Mouse (Mus musculus) kidney, postnatal 0 days (tissue): ENCODE data around the gene Mtmr12. TPM values are rescaled to one million over a fixed set of nuclear protein-coding genes. Genes with fewer than 3 reads are reported as not detected.

ENCODE experiments used
- ATAC-seq: fragments of 200-750 bp; cut with Nextera tagmentation; replicated peaks from 2 replicates; pipeline ENCODE4 v1.8.0; 2017; ENCODE audit warnings: low read depth, moderate number of reproducible peaks, moderate TSS enrichment, moderate library complexity; ENCODE audit not compliant: low FRiP score
- DNase-seq: peaks from one replicate; pipeline ENCODE4 v3.0.0-alpha.2; 2016; ENCODE audit warnings: low spot score
- H3K27ac ChIP-seq: fragments of 300-500 bp; sonication (generic); 2 replicates; pipeline ENCODE4 v1.5.1; 2014; ENCODE audit warnings: mild to moderate bottlenecking
- H3K27me3 ChIP-seq: fragments of 300-500 bp; sonication (generic); 2 replicates; pipeline ENCODE4 v1.6.1; 2014; ENCODE audit warnings: low read length, mixed read lengths; ENCODE audit not compliant: insufficient read depth
- H3K36me3 ChIP-seq: fragments of 300-500 bp; sonication (generic); 2 replicates; pipeline ENCODE4 v1.6.1; 2014; ENCODE audit warnings: low read length, mixed read lengths; ENCODE audit not compliant: insufficient read depth
- H3K4me1 ChIP-seq: fragments of 300-500 bp; sonication (generic); replicated peaks from 2 replicates; pipeline ENCODE4 v1.6.1; 2014; ENCODE audit warnings: antibody characterized with exemption, low read length, mixed read lengths; ENCODE audit not compliant: insufficient read depth
- H3K4me2 ChIP-seq: fragments of 300-500 bp; sonication (generic); 2 replicates; pipeline ENCODE4 v1.6.1; 2014; ENCODE audit warnings: mild to moderate bottlenecking, low read length, moderate library complexity, mixed read lengths
- H3K4me3 ChIP-seq: fragments of 300-500 bp; sonication (generic); replicated peaks from 2 replicates; pipeline ENCODE4 v1.5.1; 2014; ENCODE audit warnings: low read depth, low read length
- H3K9ac ChIP-seq: fragments of 300-500 bp; sonication (generic); 2 replicates; pipeline ENCODE4 v1.6.1; 2014; ENCODE audit warnings: low read depth, low read length
- H3K9me3 ChIP-seq: fragments of 300-500 bp; sonication (generic); replicated peaks from 2 replicates; pipeline ENCODE4 v1.6.1; 2016; ENCODE audit warnings: low read length, inconsistent platforms, mixed read lengths
- CTCF ChIP-seq: IDR thresholded peaks from 2 replicates; pipeline ENCODE4 v1.5.1; 2016; ENCODE audit warnings: antibody characterized with exemption, low read depth, mild to moderate bottlenecking, moderate library complexity
- WGBS: fragments of 180-500 bp; shearing (Covaris S2); extraction: QIAGEN DNeasy Blood & Tissue Kit; methylation state at CpG from one replicate; pipeline ENCODE4 v1.1.7; 2014; 5-methylcytosine and 5-hydroxymethylcytosine counted together
- polyA plus RNA-seq: library from polyadenylated mRNA; unstranded; fragments of >200 nt; fragmentation: Nextera tagmentation; extraction: Ambion mirVana; gene quantifications from 2 replicates; pipeline ENCODE4 v1.2.1, GENCODE M21; 2015

Mtmr12 gene
- polyA plus RNA-seq, 1 experiment from 2014 or later, result 12.5 TPM

DNA sequence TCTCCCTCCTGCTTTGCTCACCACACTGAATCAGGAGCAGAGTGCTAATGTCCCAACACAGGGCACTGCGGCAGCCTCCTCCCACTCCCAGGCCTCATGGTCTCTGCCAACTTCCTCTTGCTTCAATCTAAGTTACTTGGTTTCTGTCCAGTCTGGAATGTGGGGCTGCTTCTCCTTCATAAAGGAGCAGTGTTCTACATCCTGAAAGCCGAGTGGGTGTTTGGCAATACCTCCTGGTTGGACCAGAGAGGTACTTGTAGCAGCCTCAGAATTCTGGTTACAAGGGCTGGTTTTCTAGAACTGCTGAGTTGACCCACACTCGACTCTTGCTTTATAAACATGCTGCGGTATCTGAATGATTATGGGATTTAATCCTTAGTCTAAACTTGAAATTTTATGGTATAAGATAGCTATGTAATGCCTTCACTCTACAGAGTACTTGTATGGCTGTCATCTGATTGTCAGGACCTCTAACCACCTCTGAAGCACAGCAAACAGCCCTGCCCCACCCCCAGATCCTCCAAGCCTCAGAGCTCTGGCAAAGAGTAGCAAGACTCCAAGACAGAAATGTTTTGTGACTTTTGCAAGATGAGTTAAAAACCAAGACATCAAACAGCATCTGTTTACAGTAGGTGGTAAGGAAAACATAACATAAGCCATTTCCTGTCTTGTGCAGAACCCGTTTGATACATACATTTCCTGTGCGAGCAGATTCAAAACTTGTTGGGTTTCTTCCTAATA lies 80.1 kb downstream of the Mtmr12 start:
- no peak for TF ChIP-seq CTCF
- Histone ChIP-seq H3K9me3 (no peaks in the 10 kb centered on the region), H3K27me3 (no peaks in the 10 kb centered on the region), H3K4me3 (no peak overlapping the region), H3K9ac (no peak overlapping the region), H3K27ac (no peak overlapping the region), H3K4me1 (no peaks in the 10 kb centered on the region), H3K36me3 (no peaks in the 10 kb centered on the region), H3K4me2 (no peak overlapping the region)
- 73% methylated on average over 6 of the region's 6 CpGs for WGBS
- ATAC-seq (no peak), DNase-seq (no peak)

DNA sequence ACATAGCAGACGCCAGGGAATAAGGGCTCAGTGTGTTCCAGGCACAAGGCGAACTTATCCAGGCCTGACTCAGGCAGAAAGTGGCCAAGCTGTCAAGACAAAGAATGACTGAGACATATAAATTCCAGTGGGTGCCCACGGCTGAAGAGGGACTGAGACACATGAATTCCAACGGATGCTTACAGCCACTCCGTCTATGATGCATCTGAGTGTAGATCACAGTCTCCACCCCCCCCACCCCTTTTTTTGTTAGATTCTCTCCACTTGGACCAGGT lies 80.6 kb downstream of the Mtmr12 start:
- Histone ChIP-seq H3K9me3 (no peaks in the 10 kb centered on the region), H3K9ac (no peak overlapping the region), H3K4me2 (no peak overlapping the region), H3K36me3 (no peaks in the 10 kb centered on the region), H3K4me3 (no peak overlapping the region), H3K4me1 (no peaks in the 10 kb centered on the region), H3K27me3 (no peaks in the 10 kb centered on the region), H3K27ac (no peak overlapping the region)
- DNase-seq, result no peak
- WGBS, result 80% methylated on average over 5 of the region's 5 CpGs
- no peak for ATAC-seq
- no peak for TF ChIP-seq CTCF

GRCm38 (mm10) chr15:12290330-12290729 lies 85.5 kb downstream of the Mtmr12 start:
- Histone ChIP-seq H3K9ac (no peak overlapping the region), H3K36me3 (no peaks in the 10 kb centered on the region), H3K4me3 (no peak overlapping the region), H3K4me2 (no peak overlapping the region), H3K27ac (no peak overlapping the region), H3K4me1 (no peaks in the 10 kb centered on the region), H3K9me3 (no peaks in the 10 kb centered on the region), H3K27me3 (no peaks in the 10 kb centered on the region)
- no peak for DNase-seq
- TF ChIP-seq CTCF, result no peak
- WGBS, result 87% methylated on average over 7 of the region's 7 CpGs
- ATAC-seq, result no peak

DNA sequence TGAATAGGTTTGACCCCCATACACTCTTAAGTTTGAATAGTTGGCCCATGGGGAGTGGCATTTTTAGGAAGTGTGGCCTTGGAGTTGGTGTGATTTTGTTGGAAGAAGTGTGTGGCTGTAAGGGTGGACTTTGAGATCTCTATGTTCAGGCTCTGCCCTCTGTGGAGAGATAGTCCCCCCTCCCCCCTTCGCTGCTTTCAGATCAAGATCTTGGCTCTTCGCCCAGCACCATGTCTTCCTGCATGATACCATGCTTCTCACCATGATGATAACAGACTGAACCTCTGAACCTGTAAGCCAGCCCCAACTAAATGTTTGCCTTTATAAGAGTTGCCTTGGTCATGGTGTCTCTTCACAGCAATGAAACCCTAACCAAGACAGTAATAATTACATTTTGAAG lies 86.9 kb downstream of the Mtmr12 start:
- Histone ChIP-seq H3K4me1 (no peaks in the 10 kb centered on the region), H3K36me3 (no peaks in the 10 kb centered on the region), H3K27me3 (no peaks in the 10 kb centered on the region), H3K27ac (no peak overlapping the region), H3K9me3 (no peaks in the 10 kb centered on the region), H3K4me3 (no peak overlapping the region), H3K4me2 (no peak overlapping the region), H3K9ac (no peak overlapping the region)
- 79% methylated on average over 2 of the region's 2 CpGs for WGBS
- no peak for DNase-seq
- no peak for TF ChIP-seq CTCF
- ATAC-seq, result no peak

DNA sequence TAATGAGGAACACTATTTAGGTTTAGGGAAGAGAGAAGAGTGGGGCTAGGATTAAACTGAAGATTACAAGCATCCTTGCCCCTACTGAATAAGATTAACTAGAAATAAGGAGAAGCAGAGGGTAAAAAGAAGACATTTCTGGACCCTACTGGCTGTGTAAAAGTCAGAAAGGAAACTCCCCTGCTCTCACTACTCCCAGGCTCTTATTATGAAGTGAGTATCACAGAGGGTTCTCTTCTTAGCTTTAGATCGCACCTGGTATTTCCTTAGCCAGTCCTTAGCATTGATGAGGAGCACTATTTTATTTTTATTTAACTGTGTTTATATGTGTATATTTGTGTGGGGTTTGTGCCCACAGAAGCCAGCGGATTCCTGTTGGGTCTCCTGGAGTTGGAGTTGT lies 91.4 kb downstream of the Mtmr12 start:
- DNase-seq (no peak), ATAC-seq (no peak)
- no peak for TF ChIP-seq CTCF
- Histone ChIP-seq H3K27me3 (no peaks in the 10 kb centered on the region), H3K27ac (no peak overlapping the region), H3K9me3 (no peaks in the 10 kb centered on the region), H3K4me2 (no peak overlapping the region), H3K9ac (no peak overlapping the region), H3K4me3 (no peak overlapping the region), H3K36me3 (no peaks in the 10 kb centered on the region), H3K4me1 (no peaks in the 10 kb centered on the region)
- WGBS, result 60% methylated on average over 2 of the region's 2 CpGs

DNA sequence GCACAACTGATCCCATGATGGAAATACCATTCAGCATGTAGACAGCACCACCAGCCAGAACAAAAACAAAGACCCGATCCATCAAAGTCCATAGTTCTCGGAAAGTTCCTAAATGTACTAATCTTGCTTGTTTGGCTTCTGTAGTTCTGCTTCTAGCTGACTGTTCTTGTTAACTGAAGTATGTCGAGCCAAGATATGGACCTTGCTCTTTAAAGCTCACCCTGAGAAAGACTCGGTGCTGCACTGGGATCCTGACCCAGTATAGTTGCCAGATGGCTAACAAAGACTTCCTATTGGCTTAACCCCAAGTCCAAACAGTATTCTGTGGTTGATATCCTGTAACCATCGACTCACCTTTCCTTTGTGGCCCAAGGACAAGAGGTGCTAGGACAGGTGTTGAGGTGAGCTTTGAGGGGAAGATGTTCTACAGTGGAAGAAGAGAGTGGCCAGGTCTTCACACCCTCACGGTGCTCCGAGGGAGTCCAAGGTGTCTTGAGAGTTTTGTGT lies 93.5 kb downstream of the Mtmr12 start:
- WGBS, result 80% methylated on average over 7 of the region's 7 CpGs
- Histone ChIP-seq H3K9me3 (no peaks in the 10 kb centered on the region), H3K4me2 (no peak overlapping the region), H3K4me3 (no peak overlapping the region), H3K4me1 (no peaks in the 10 kb centered on the region), H3K36me3 (no peaks in the 10 kb centered on the region), H3K27ac (no peak overlapping the region), H3K9ac (no peak overlapping the region), H3K27me3 (no peaks in the 10 kb centered on the region)
- ATAC-seq (no peak), DNase-seq (no peak)
- TF ChIP-seq CTCF, result no peak

DNA sequence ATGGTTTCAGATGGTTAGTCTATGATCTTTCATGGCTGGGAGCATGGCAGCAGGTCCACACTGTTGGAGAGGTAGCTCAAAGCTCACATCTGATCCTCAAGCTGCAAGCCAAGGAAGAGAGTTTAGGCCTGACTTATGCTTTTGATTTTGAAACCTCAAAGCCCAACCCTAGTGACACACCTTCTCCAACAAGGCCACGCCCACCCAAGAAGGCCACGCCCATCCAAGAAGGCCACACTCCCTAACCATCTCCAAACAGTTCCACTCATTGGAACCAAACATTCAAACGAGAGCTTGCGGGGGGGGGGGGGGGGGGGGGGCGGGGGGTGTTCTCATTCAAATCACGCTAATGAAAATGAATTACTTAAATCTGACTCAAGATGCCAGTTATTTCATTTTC lies 96.9 kb downstream of the Mtmr12 start:
- no peak for DNase-seq
- Histone ChIP-seq H3K36me3 (no peaks in the 10 kb centered on the region), H3K4me3 (no peak overlapping the region), H3K9ac (no peak overlapping the region), H3K9me3 (no peaks in the 10 kb centered on the region), H3K4me1 (no peaks in the 10 kb centered on the region), H3K4me2 (no peak overlapping the region), H3K27ac (no peak overlapping the region), H3K27me3 (no peaks in the 10 kb centered on the region)
- ATAC-seq, result no peak
- no peak for TF ChIP-seq CTCF
- 84% methylated on average over 6 of the region's 6 CpGs for WGBS
